Mouse (Mus musculus): ENCODE results near the gene Hsd17b14. TPM values are rescaled to one million over a fixed set of nuclear protein-coding genes. Genes with fewer than 3 reads are reported as not detected.

Gene Hsd17b14
- total RNA-seq, 2 experiments from 2014 or later, result 0.93 to 1.4 TPM

DNA sequence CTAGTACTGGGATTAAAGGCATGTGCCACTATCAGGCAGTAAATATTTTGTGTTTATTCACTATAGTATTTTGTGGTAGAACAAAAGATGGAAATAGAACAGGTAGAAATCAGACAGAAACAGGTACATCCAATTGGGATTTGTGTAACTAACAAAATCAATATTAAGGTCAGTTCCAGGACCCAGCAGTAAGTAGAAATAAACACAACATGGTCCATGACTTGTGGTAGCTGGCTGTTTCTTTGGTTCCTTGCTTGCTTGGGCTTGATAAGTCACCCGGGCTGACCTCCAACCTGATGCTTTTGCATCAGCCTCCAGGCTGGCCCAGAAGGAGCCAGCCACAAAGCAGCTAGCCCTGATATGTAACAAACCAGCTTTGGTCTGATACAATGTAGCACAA lies 54.8 kb downstream of the Hsd17b14 start:
- DNase-seq, result no peak

- no peak for DNase-seq
Measured at GRCm38 (mm10) chr7:45616277-45616676, 61.6 kb downstream of the Hsd17b14 start.

DNA sequence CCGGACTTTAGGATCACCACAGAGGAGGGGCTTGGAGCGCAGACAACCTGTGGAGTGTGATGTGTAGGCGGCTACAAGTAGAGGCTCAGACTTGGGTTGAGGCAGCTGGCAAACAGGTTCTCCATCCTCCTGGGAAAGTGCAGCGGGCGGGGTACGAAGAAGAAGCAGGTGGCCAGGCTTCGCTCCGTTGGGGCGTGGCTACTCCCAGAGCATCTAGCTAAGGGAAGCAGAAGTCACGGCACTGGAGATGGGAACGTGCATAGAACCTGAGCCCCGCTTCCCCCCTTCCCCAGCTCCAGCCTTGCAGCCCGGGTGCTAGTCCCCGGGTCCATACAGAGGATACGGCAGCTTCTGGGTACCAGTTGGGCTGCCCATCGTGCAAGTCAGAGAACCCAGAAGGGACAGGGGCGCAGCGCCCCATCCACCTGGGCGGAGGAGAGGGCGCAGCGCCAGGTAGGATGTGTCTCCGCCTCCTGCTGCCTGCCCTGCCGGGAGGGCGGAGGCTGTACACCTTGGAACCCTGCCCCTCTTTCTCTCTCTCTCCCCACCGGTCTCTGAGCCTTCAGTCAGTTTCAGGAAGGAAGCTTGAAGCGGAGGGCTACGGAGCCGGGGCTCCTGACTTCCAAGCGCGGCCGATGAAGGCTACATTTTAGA lies 62.5 kb downstream of the Hsd17b14 start, which contains the start of gene Fut1:
Gene Fut1, plus strand, starts transcription at position 248 of the 654 bp plus-strand sequence.
- DNase-seq, result no peak

Other genes with a start within 250 kb of the Hsd17b14 start
- gene Trpm4, start 221.1 kb upstream of the Hsd17b14 start, total RNA-seq (2021), result 10 to 100 TPM; 15.9 to 26.8 TPM
- gene Hrc, start 219.6 kb upstream of the Hsd17b14 start, total RNA-seq (2021), result 10 to 100 TPM; 10.7 to 47.8 TPM
- gene Ppfia3, start 187.9 kb upstream of the Hsd17b14 start, total RNA-seq (2021), result 1 to 10 TPM; 1.9 to 3.0 TPM
- 1 to 10 TPM in 1 of 2 experiments, under 1 TPM in 1; 0.90 to 2.9 TPM for gene Lin7b, start 184.3 kb upstream of the Hsd17b14 start, total RNA-seq (2021)
- 100 to 1,000 TPM; 208 to 341 TPM for gene Snrnp70, start 159.2 kb upstream of the Hsd17b14 start, total RNA-seq (2021)
- gene Kcna7, start 149.2 kb upstream of the Hsd17b14 start, total RNA-seq (2021), result 1 to 10 TPM in 1 of 2 experiments, under 1 TPM in 1; 0.75 to 2.6 TPM
- gene Ntf5, start 141.2 kb upstream of the Hsd17b14 start, total RNA-seq (2021), result under 1 TPM; 0.12 to 0.33 TPM
- gene Lhb, start 134.1 kb upstream of the Hsd17b14 start, total RNA-seq (2021), result not detected
- 10 to 100 TPM; 66.7 to 92.5 TPM for gene Gys1, start 120.0 kb upstream of the Hsd17b14 start, total RNA-seq (2021)
- 10 to 100 TPM; 50.2 to 58.9 TPM for gene Ruvbl2, start 116.8 kb upstream of the Hsd17b14 start, total RNA-seq (2021)
- 100 to 1,000 TPM; 527 to 606 TPM for gene Ftl1, start 95.0 kb upstream of the Hsd17b14 start, total RNA-seq (2021)
- 10 to 100 TPM; 52.7 to 53.6 TPM for gene Bax, start 88.0 kb upstream of the Hsd17b14 start, total RNA-seq (2021)
- gene Tulp2, start 73.0 kb upstream of the Hsd17b14 start, total RNA-seq (2021), result under 1 TPM; 0.64 to 0.69 TPM
- gene Gm45808, start 68.1 kb upstream of the Hsd17b14 start, total RNA-seq (2021), result 10 to 100 TPM; 26.0 to 27.9 TPM
- gene Dhdh, start 66.1 kb upstream of the Hsd17b14 start, total RNA-seq (2021), result 10 to 100 TPM; 42.4 to 47.3 TPM
- gene Nucb1, start 44.5 kb upstream of the Hsd17b14 start, total RNA-seq (2021), result 100 to 1,000 TPM; 175 to 201 TPM
- gene Ppp1r15a, start 28.6 kb upstream of the Hsd17b14 start, total RNA-seq (2021), result 10 to 100 TPM; 28.0 to 48.2 TPM
- gene Plekha4, start 28.6 kb upstream of the Hsd17b14 start, total RNA-seq (2021), result 1 to 10 TPM; 5.4 to 9.2 TPM
- gene Bcat2, start 15.3 kb downstream of the Hsd17b14 start, total RNA-seq (2021), result 100 to 1,000 TPM; 114 to 118 TPM
- gene Fgf21, start 60.6 kb downstream of the Hsd17b14 start, total RNA-seq (2021), result 10 to 100 TPM in 1 of 2 experiments, 1 to 10 TPM in 1; 1.3 to 21.9 TPM
- gene Fut1, start 62.4 kb downstream of the Hsd17b14 start, total RNA-seq (2021), result under 1 TPM in 1 of 2 experiments, not detected in 1; 0.21 TPM
- gene Izumo1, start 66.9 kb downstream of the Hsd17b14 start, total RNA-seq (2021), result under 1 TPM; 0.39 to 0.73 TPM
- gene Rasip1, start 72.6 kb downstream of the Hsd17b14 start, total RNA-seq (2021), result 10 to 100 TPM; 35.6 to 37.9 TPM
- gene Mamstr, start 85.1 kb downstream of the Hsd17b14 start, total RNA-seq (2021), result 10 to 100 TPM in 1 of 2 experiments, 1 to 10 TPM in 1; 8.3 to 13.2 TPM
- gene Fut2, start 111.5 kb downstream of the Hsd17b14 start, total RNA-seq (2021), result not detected
- gene Ntn5, start 129.1 kb downstream of the Hsd17b14 start, total RNA-seq (2021), result under 1 TPM in 1 of 2 experiments, not detected in 1; 0.39 TPM
- gene Sec1, start 139.5 kb downstream of the Hsd17b14 start, total RNA-seq (2021), result under 1 TPM; 0.21 to 0.30 TPM
- 10 to 100 TPM in 1 of 2 experiments, 1 to 10 TPM in 1; 7.6 to 14.5 TPM for gene Car11, start 144.9 kb downstream of the Hsd17b14 start, total RNA-seq (2021)
- 10 to 100 TPM; 21.4 to 62.3 TPM for gene Dbp, start 150.2 kb downstream of the Hsd17b14 start, total RNA-seq (2021)
- 1,000 to 10,000 TPM; 1,029 to 1,042 TPM for gene Rpl18, start 160.6 kb downstream of the Hsd17b14 start, total RNA-seq (2021)
- 10 to 100 TPM; 28.0 to 28.8 TPM for gene Sphk2, start 163.1 kb downstream of the Hsd17b14 start, total RNA-seq (2021)
- gene Fam83e, start 166.3 kb downstream of the Hsd17b14 start, total RNA-seq (2021), result under 1 TPM; 0.27 to 0.33 TPM
- gene Spaca4, start 170.9 kb downstream of the Hsd17b14 start, total RNA-seq (2021), result not detected
- 1 to 10 TPM; 4.2 to 8.3 TPM for gene Lmtk3, start 228.8 kb downstream of the Hsd17b14 start, total RNA-seq (2021)
- under 1 TPM; 0.39 to 0.45 TPM for gene Sult2b1, start 229.8 kb downstream of the Hsd17b14 start, total RNA-seq (2021)